Mouse (Mus musculus) liver, postnatal 0 days (tissue): ENCODE measurements around the gene Cyb5rl. TPM values are rescaled to one million over a fixed set of nuclear protein-coding genes. Genes with fewer than 3 reads are reported as not detected.

ENCODE experiments used
- ATAC-seq: fragments of 200-750 bp; cut with Nextera tagmentation; 2 replicates; pipeline ENCODE4 v1.8.0; 2017; ENCODE audit warnings: mild to moderate bottlenecking, moderate library complexity
- DNase-seq: peaks from one replicate; pipeline ENCODE4 v3.0.0-alpha.2; 2016
- H3K27ac ChIP-seq: fragments of 300-500 bp; sonication (generic); 2 replicates; pipeline ENCODE4 v1.5.1; 2014; ENCODE audit warnings: antibody characterized with exemption, moderate library complexity, mild to moderate bottlenecking, low read depth
- H3K27me3 ChIP-seq: fragments of 300-500 bp; sonication (generic); 2 replicates; pipeline ENCODE4 v1.6.1; 2014; ENCODE audit warnings: low read length, control low read depth, mixed read lengths; ENCODE audit not compliant: insufficient read depth
- H3K36me3 ChIP-seq: fragments of 300-500 bp; sonication (generic); replicated peaks from 2 replicates; pipeline ENCODE4 v1.6.1; 2014; ENCODE audit warnings: mild to moderate bottlenecking, control low read depth, low read length, moderate library complexity, mixed read lengths; ENCODE audit not compliant: insufficient read depth
- H3K4me1 ChIP-seq: fragments of 300-500 bp; sonication (generic); 2 replicates; pipeline ENCODE4 v1.6.1; 2014; ENCODE audit warnings: antibody characterized with exemption, mild to moderate bottlenecking, control low read depth; ENCODE audit not compliant: insufficient read depth
- H3K4me2 ChIP-seq: fragments of 300-500 bp; sonication (generic); 2 replicates; pipeline ENCODE4 v1.6.1; 2014; ENCODE audit warnings: low read depth, mild to moderate bottlenecking, low read length, moderate library complexity, mixed read lengths
- H3K4me3 ChIP-seq: fragments of 300-500 bp; sonication (generic); 2 replicates; pipeline ENCODE4 v1.5.1; 2014; ENCODE audit warnings: low read depth, low read length
- H3K9ac ChIP-seq: fragments of 300-500 bp; sonication (generic); replicated peaks from 2 replicates; pipeline ENCODE4 v1.6.1; 2014; ENCODE audit warnings: mild to moderate bottlenecking, moderate library complexity
- H3K9me3 ChIP-seq: fragments of 300-500 bp; sonication (generic); 2 replicates; pipeline ENCODE4 v1.6.1; 2016; ENCODE audit warnings: mild to moderate bottlenecking, control low read depth, low read length, mixed read lengths
- CTCF ChIP-seq: sonication (generic); IDR thresholded peaks from 2 replicates; pipeline ENCODE4 v1.5.1; 2016; ENCODE audit warnings: antibody characterized with exemption, low read depth
- EP300 ChIP-seq: IDR thresholded peaks from 2 replicates; pipeline ENCODE4 v1.6.1; 2016; ENCODE audit warnings: antibody characterized with exemption, low read depth, mild to moderate bottlenecking
- WGBS: fragments of 180-500 bp; shearing (Covaris S2); extraction: QIAGEN DNeasy Blood & Tissue Kit; methylation state at CpG from one replicate; pipeline ENCODE4 v1.1.7; 2014; ENCODE audit not compliant: insufficient replicate concordance; 5-methylcytosine and 5-hydroxymethylcytosine counted together
- polyA plus RNA-seq: library from polyadenylated mRNA; unstranded; fragments of >200 nt; fragmentation: Nextera tagmentation; extraction: Ambion mirVana; gene quantifications from 2 replicates; pipeline ENCODE4 v1.2.1, GENCODE M21; 2015

Cyb5rl gene
- polyA plus RNA-seq, 1 experiment from 2014 or later: 3.1 TPM

DNA sequence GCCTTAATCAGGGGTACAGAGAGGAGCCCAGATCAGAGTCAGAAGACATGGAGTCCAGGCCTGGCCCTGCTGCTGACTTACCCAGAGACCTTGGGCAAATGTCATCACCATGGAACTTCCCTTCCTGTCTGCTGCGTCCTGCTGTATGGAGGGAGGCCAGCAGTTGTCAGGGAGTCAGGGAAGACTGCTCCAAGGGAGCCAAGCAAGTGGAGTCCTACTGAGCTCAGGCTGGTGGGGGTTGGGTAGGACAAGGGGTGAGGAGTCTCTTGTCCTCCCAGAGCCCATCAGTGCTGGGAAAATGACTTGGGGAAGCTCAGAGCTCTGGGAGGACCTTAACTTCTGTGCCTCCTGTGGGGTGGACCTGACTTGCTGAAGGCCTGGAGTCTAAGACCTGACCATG lies 17.6 kb downstream of the Cyb5rl start:
- Histone ChIP-seq H3K9me3 (no peaks in the 10 kb centered on the region), H3K9ac (no peak overlapping the region), H3K27me3 (no peaks in the 10 kb centered on the region), H3K4me1 (no peaks in the 10 kb centered on the region; the same call in 1 of the 2 replicates), H3K36me3 (no peaks in the 10 kb centered on the region), H3K27ac (no peak overlapping the region), H3K4me2 (no peak overlapping the region), H3K4me3 (no peak overlapping the region)
- DNase-seq (no peak), ATAC-seq (no peak)
- TF ChIP-seq EP300 (no peak), CTCF (no peak)
- 27% methylated on average over 1 of the region's 1 CpGs for WGBS

DNA sequence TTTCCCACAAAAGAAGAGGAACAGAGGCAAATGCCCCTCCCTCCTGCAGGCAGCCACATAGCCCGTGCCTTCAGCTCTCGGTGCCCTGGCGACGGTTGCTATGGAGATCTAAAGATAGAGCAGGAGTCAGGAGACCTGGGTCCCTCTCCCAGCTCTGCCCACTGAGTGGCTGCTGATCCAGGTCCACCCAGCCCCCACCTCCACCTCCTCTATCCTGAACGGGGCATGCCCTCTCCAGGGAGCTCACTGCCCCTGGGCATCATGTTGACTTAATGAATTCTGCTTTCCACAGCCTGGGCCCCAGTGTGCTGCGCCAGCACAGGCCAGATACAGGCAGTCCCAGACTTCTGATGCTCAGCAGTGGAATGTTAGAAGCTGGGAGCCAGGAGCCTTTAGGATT lies 18.1 kb downstream of the Cyb5rl start:
- Histone ChIP-seq H3K4me1 (no peaks in the 10 kb centered on the region; the same call in 1 of the 2 replicates), H3K4me3 (no peak overlapping the region), H3K27me3 (no peaks in the 10 kb centered on the region), H3K9me3 (no peaks in the 10 kb centered on the region), H3K9ac (no peak overlapping the region), H3K36me3 (no peaks in the 10 kb centered on the region), H3K4me2 (no peak overlapping the region), H3K27ac (no peak overlapping the region)
- ATAC-seq (no peak), DNase-seq (no peak)
- 41% methylated on average over 6 of the region's 6 CpGs for WGBS
- no peak for TF ChIP-seq CTCF
- TF ChIP-seq EP300: no peak

DNA sequence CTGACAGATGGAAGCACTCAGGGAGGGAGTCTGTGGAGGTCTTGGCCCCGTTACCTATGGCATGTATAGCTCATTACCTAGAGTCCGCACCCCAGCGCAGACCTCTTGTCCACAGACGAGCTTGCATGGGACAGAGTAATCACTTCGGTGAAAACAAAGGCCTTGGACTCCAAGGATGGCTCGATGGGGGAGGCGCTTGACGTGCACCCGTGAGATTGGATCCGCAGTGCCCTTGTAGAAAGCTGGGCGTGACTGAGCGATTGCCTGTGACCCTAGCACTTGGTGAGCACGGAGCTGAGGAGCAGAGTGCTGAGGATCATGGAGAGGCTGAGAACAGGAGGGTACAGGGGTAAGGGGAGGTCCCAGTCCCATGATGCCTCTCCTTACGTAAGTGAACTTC lies 24.9 kb downstream of the Cyb5rl start:
- DNase-seq (no peak), ATAC-seq (no peak)
- TF ChIP-seq CTCF (no peak), EP300 (no peak)
- Histone ChIP-seq H3K4me2 (no peak overlapping the region), H3K36me3 (no peaks in the 10 kb centered on the region), H3K9ac (no peak overlapping the region), H3K27me3 (no peaks in the 10 kb centered on the region), H3K4me3 (no peak overlapping the region), H3K9me3 (no peaks in the 10 kb centered on the region), H3K4me1 (0 out of 2 replicates have a peak, but pooled peaks cover 2% of the 10 kb centered on the region), H3K27ac (no peak overlapping the region)
- 84% methylated on average over 14 of the region's 14 CpGs for WGBS

DNA sequence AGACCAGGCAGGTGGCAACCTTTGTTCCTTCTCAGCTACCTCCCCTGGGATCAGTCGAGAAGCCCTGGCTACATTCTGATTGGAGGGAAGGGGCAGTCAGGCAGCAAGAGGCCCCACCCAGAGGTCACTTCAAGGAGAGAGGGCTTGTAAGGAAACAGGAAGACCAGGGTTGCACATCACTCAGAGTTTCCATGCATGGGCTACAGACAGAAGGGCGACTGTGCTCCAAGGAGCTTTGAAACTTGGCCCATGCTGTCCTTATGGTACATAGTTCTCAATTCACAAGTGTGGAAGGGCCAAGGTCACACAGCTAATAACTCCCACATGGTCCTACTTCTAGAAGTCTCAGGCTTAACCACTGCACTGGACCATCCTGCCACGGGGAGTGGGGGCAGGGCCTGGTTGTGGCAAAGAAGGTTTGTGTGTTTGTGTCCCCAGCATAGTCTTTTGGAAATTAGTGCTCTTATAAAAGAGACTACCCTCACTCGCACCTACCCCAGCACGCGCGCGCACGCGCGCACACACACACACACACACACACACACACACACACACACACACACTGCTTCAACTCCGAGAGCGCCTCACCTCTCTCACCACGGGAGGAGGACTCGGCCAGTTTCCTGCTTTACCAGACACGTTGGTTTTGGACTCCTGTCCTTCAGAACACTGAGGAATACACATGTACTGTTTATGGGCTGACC lies 27.8 kb downstream of the Cyb5rl start:
- H3K9me3 ChIP-seq: no peaks in the 10 kb centered on the region
- DNase-seq (no peak), ATAC-seq (no peak)
- no peaks in the 10 kb centered on the region for H3K27me3 ChIP-seq
- no peak overlapping the region for H3K9ac ChIP-seq
- H3K36me3 ChIP-seq: no peaks in the 10 kb centered on the region
- no peak overlapping the region for H3K4me3 ChIP-seq
- WGBS: 66% methylated on average over 16 of the region's 16 CpGs
- H3K4me1 ChIP-seq: 0 out of 2 replicates have a peak, but pooled peaks cover 2% of the 10 kb centered on the region
- TF ChIP-seq EP300: no peak
- no peak for TF ChIP-seq CTCF
- no peak overlapping the region for H3K4me2 ChIP-seq
- H3K27ac ChIP-seq: no peak overlapping the region

DNA sequence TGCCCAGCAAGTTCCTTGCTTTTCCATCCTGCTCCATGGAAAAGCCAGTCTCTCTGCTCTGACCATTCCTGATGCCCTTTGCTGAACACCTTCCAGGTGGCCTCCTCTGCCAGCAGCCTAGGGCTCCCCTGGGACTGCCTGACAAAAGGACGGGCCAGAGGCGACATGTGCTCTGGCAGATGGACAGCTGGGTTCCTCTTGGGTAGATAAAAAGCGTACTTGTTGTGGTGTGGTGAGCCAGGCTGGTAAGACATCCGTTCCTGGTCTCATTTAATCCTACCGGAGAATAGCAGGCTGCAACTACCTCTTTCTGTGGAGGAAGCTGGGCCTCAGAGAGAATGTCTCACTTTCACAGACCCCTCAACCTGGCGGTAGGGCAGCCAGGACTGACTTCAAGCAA lies 29.3 kb downstream of the Cyb5rl start:
- TF ChIP-seq EP300 (no peak), CTCF (no peak)
- H3K4me2 ChIP-seq: no peak overlapping the region
- 0 out of 2 replicates have a peak, but pooled peaks have one; percentile 36 for ATAC-seq
- no peak overlapping the region for H3K27ac ChIP-seq
- no peaks in the 10 kb centered on the region for H3K9me3 ChIP-seq
- H3K9ac ChIP-seq: no peak overlapping the region
- 35% methylated on average over 6 of the region's 6 CpGs for WGBS
- no peaks in the 10 kb centered on the region for H3K27me3 ChIP-seq
- 0 out of 2 replicates have a peak, but pooled peaks cover 2% of the 10 kb centered on the region for H3K4me1 ChIP-seq
- DNase-seq: no peak
- no peaks in the 10 kb centered on the region for H3K36me3 ChIP-seq
- H3K4me3 ChIP-seq: no peak overlapping the region

DNA sequence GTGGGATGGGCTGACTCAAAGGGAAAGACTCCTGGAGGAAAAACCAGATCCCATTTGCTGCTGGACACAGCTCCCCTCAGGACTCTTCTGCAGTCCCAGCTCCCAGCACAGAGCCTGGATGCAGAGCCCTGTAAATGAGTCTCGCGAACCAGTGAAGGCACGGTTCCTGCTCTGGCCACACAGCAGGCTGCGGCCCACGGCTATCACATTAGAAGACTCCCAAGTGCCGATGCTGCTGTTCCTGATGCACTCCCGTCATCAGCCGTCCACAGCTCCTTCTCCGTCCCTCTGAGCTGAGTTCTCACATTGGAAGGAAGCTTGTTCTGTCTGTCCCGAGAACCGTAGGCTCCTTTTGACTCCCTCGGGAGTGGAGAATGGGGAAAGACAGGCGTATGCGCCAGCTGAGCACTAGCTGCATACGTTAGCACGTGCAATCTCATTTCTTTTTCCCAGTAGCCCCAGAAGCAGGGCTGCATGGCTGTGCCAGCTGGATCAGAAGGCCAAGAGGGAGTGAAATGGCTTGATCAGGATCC lies 30.1 kb downstream of the Cyb5rl start, which contains the start of gene Cdcp2:
Gene Cdcp2 (plus strand): TSS at position 51 of the 533 bp plus-strand sequence.
- Histone ChIP-seq H3K36me3 (no peaks in the 10 kb centered on the region), H3K4me1 (0 out of 2 replicates have a peak, but pooled peaks cover 2% of the 10 kb centered on the region), H3K4me3 (no peak within 1 kb of the TSS), H3K4me2 (no peak within 1 kb of the TSS), H3K27me3 (no peaks in the 10 kb centered on the region), H3K9ac (no peak within 1 kb of the TSS), H3K9me3 (no peaks in the 10 kb centered on the region), H3K27ac (no peak within 1 kb of the TSS)
- ATAC-seq: no peak
- TF ChIP-seq EP300 (no peak), CTCF (no peak)
- no peak for DNase-seq
- 81% methylated on average over 16 of the region's 16 CpGs for WGBS
